Mouse (Mus musculus): ENCODE results near the gene Speer4b.
"Not testable (repeated sequence)": the region's sequence is repeated elsewhere in the genome, so short reads cannot be mapped to it uniquely, and the experiment has no call there.

Gene Speer4b

GRCm38 (mm10) chr5:27501338-27501737 is at the start of gene Speer4b:
TSS of gene Speer4b (minus strand) at chr5:27501438.
- DNase-seq: not testable (repeated sequence)

- DNase-seq: no peak
Measured at GRCm38 (mm10) chr5:27549291-27549690, 48.1 kb upstream of the Speer4b start.

- DNase-seq: peak; percentile 74
Measured at GRCm38 (mm10) chr5:27544816-27545270, 43.6 kb upstream of the Speer4b start.

GRCm38 (mm10) chr5:27526906-27527305 is 25.7 kb upstream of the Speer4b start:
- DNase-seq: no peak

- DNase-seq: no peak
Measured at GRCm38 (mm10) chr5:27518716-27519115, 17.5 kb upstream of the Speer4b start.

- no peak for DNase-seq
Measured at GRCm38 (mm10) chr5:27490942-27491341, 10.3 kb downstream of the Speer4b start.

GRCm38 (mm10) chr5:27486138-27486537 is 15.1 kb downstream of the Speer4b start:
- peak; percentile 6 for DNase-seq

- DNase-seq: no peak
Measured at GRCm38 (mm10) chr5:27481706-27482105, 19.5 kb downstream of the Speer4b start.

- DNase-seq: no peak
Measured at GRCm38 (mm10) chr5:27474964-27475465, 26.2 kb downstream of the Speer4b start.

GRCm38 (mm10) chr5:27457686-27458085 is 43.6 kb downstream of the Speer4b start:
- DNase-seq: no peak

- DNase-seq: no peak
Measured at GRCm38 (mm10) chr5:27456981-27457380, 44.3 kb downstream of the Speer4b start.

- no peak for DNase-seq
Measured at GRCm38 (mm10) chr5:27454386-27454785, 46.9 kb downstream of the Speer4b start.

GRCm38 (mm10) chr5:27453201-27453845 is 47.9 kb downstream of the Speer4b start:
- no peak for DNase-seq
